ENCODE assay signal across 7 mouse cellular contexts in the genomic region with DNA sequence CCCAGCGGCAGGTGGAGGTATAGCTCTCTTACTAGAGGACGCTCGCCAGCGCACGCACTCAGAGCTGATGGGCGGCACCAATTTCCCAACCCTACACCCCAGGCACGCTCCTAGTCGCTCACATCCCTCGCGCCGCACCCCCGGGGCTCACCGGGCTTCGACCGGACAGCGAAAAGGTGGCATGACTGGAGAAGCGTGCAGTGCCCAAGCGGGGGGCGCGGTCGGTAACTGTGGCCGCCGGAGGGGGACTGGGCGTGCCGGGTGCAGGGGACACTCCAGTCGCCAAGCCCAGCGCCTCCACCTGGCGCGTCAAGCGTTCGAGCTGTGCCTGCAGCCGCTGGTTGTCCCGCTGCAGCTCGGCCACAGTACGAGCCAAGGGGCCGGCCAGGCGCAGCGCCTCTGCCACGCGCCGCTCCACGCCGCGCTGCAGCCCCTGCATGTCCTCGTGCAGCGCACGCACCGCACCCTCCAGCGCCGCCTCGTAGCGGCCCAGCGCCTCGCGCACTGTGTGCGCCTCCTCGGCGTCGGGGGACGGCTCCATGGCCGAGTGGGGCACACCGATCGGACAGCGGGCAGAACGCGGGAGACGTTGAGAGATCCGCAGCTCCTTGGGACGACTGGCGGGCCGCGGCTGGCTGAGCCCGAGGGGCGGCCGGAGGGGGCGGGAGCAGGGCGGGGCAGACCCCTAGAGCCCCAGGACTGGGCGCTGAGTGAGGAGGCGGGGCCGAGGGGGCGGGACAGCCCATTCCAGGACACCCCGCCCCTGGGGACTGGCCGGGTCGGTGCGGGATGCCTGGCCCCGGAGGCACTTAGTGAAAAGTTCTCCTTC. TPM values are rescaled to one million over a fixed set of nuclear protein-coding genes. Genes with fewer than 3 reads are reported as not detected.
A peak's percentile ranks its signal among the peaks of the same experiment; 100 is the strongest.
DNase-seq lines count a peak whose midpoint lies in the region; ATAC-seq lines count a peak whose summit lies in the region.

A gene (minus strand): TSS at position 621 of the 829 bp plus-strand sequence.

- no peaks in the 10 kb centered on the region for H3K36me3 ChIP-seq in embryonic facial prominence, embryonic 13.5 days
- no peaks in the 10 kb centered on the region for H3K36me3 ChIP-seq in liver, embryonic 12.5 days
- no peaks in the 10 kb centered on the region for H3K36me3 ChIP-seq in stomach, embryonic 16.5 days (ENCODE audit: control insufficient read depth, insufficient read depth, low read length)

- peak within 1 kb of the TSS; percentile 66 for H3K4me3 ChIP-seq in embryonic facial prominence, embryonic 13.5 days
- H3K4me3 ChIP-seq in liver, embryonic 12.5 days: peak within 1 kb of the TSS; percentile 65
- H3K4me3 ChIP-seq in stomach, embryonic 16.5 days (replicated peaks; ENCODE audit: low read length): peak within 1 kb of the TSS; percentile 82

- WGBS in embryonic facial prominence, embryonic 13.5 days: under 1% methylated on average over 84 of the region's 86 CpGs
- under 1% methylated on average over 86 of the region's 86 CpGs for WGBS in liver, embryonic 12.5 days (ENCODE audit: insufficient replicate concordance)
- WGBS in stomach, embryonic 16.5 days: under 1% methylated on average over 85 of the region's 86 CpGs

- H3K9me3 ChIP-seq in embryonic facial prominence, embryonic 13.5 days: no peaks in the 10 kb centered on the region
- no peaks in the 10 kb centered on the region for H3K9me3 ChIP-seq in liver, embryonic 12.5 days (replicated peaks)
- H3K9me3 ChIP-seq in stomach, embryonic 16.5 days (replicated peaks; ENCODE audit: control insufficient read depth, low read length): no peaks in the 10 kb centered on the region

- H3K27me3 ChIP-seq in embryonic facial prominence, embryonic 13.5 days: peaks cover 47% of the 10 kb centered on the region
- peaks cover 70% of the 10 kb centered on the region for H3K27me3 ChIP-seq in liver, embryonic 12.5 days (replicated peaks)
- no peaks in the 10 kb centered on the region for H3K27me3 ChIP-seq in stomach, embryonic 16.5 days (ENCODE audit: control insufficient read depth, insufficient read depth, low read length)

- ATAC-seq in embryonic facial prominence, embryonic 13.5 days (ENCODE audit: insufficient number of reproducible peaks, insufficient read depth, low FRiP score, low TSS enrichment, low read depth): peak; percentile 83
- peak; percentile 83 for ATAC-seq in liver, embryonic 12.5 days
- ATAC-seq in stomach, embryonic 16.5 days (ENCODE audit: insufficient read depth, low FRiP score): peak; percentile 95

- H3K27ac ChIP-seq in embryonic facial prominence, embryonic 13.5 days: 0 out of 2 replicates have a peak within 1 kb of the TSS, but pooled peaks have one; percentile 48
- H3K27ac ChIP-seq in liver, embryonic 12.5 days: no peak within 1 kb of the TSS
- peak within 1 kb of the TSS; percentile 87 for H3K27ac ChIP-seq in stomach, embryonic 16.5 days (ENCODE audit: low read length)

- peak; percentile 93 for DNase-seq in adrenal gland, postnatal 10 days
- peak; percentile 92 to 93 for DNase-seq in heart, adult 9 months (ENCODE audit: low spot score in 2 of 2)
- DNase-seq in kidney, adult 8-10 months: peak; percentile 92
- DNase-seq in neural tube, embryonic 10.5 days (ENCODE audit: extremely low spot score, low spot score): peak; percentile 86

- H3K4me2 ChIP-seq in embryonic facial prominence, embryonic 13.5 days: peak within 1 kb of the TSS; percentile 99
- H3K4me2 ChIP-seq in liver, embryonic 12.5 days: peak within 1 kb of the TSS; percentile 98
- H3K4me2 ChIP-seq in stomach, embryonic 16.5 days (ENCODE audit: low read depth, low read length): peak within 1 kb of the TSS; percentile 95

- peaks cover 29% of the 10 kb centered on the region for H3K4me1 ChIP-seq in embryonic facial prominence, embryonic 13.5 days
- H3K4me1 ChIP-seq in liver, embryonic 12.5 days: peaks cover 84% of the 10 kb centered on the region
- peaks cover 49% of the 10 kb centered on the region for H3K4me1 ChIP-seq in stomach, embryonic 16.5 days (ENCODE audit: control insufficient read depth, insufficient read depth, low read length)

- peak within 1 kb of the TSS; percentile 73 for H3K9ac ChIP-seq in embryonic facial prominence, embryonic 13.5 days
- H3K9ac ChIP-seq in liver, embryonic 12.5 days: peak within 1 kb of the TSS; percentile 65
- peak within 1 kb of the TSS; percentile 84 for H3K9ac ChIP-seq in stomach, embryonic 16.5 days (ENCODE audit: low read length)

RNA-seq across cellular contexts. Expression of the gene that starts here (rescaled TPM):
- 10 to 100 TPM in 1 of 2 experiments, 1 to 10 TPM in 1; 6.6 to 14.7 TPM for total RNA-seq in adrenal gland, postnatal 10 days (2021)
- polyA plus RNA-seq in embryonic facial prominence, embryonic 13.5 days (2015; fragmentation: Nextera tagmentation; extraction: Ambion mirVana): 25.1 and 26.7 TPM in 2 replicates
- polyA plus RNA-seq in liver, embryonic 12.5 days (2016; fragmentation: Nextera tagmentation; extraction: Ambion mirVana): 11.3 and 12.5 TPM in 2 replicates
- polyA plus RNA-seq in stomach, embryonic 16.5 days (2015; fragmentation: Nextera tagmentation; extraction: Ambion mirVana): 44.0 and 46.2 TPM in 2 replicates
